Mouse (Mus musculus) myocyte (in vitro differentiated cells): ENCODE measurements around the gene Gpat2. TPM values are rescaled to one million over a fixed set of nuclear protein-coding genes. Genes with fewer than 3 reads are reported as not detected.

Source experiments
- H3K27me3 ChIP-seq: one replicate; pipeline ENCODE4 v1.6.1; 2011; ENCODE audit not compliant: control insufficient read depth, insufficient read depth, insufficient read length
- H3K36me3 ChIP-seq: one replicate; pipeline ENCODE4 v1.6.1; 2011; ENCODE audit not compliant: control insufficient read depth, insufficient read depth
- H3K4me2 ChIP-seq: one replicate; pipeline ENCODE4 v1.6.1; 2011; ENCODE audit warnings: low read depth, control low read depth
- H3K4me3 ChIP-seq: one replicate; pipeline ENCODE4 v1.5.1; 2011; ENCODE audit warnings: mild to moderate bottlenecking, control low read depth, moderate library complexity
- H3K79me2 ChIP-seq: one replicate; pipeline ENCODE4 v1.6.1; 2011; ENCODE audit not compliant: control insufficient read depth, insufficient read depth
- H3ac ChIP-seq: one replicate; pipeline ENCODE4 v1.6.1; 2011; ENCODE audit not compliant: control insufficient read depth, insufficient read length
- CEBPB ChIP-seq: IDR thresholded peaks from 2 replicates; pipeline ENCODE4 v1.6.1; 2011; ENCODE audit warnings: mild to moderate bottlenecking, moderate library complexity; ENCODE audit not compliant: poor library complexity, insufficient read depth, severe bottlenecking
- E2F4 ChIP-seq: IDR thresholded peaks from one replicate; pipeline ENCODE4 v1.6.1; 2011; ENCODE audit warnings: mild to moderate bottlenecking, control low read depth, moderate library complexity; ENCODE audit not compliant: insufficient read depth
- MAX ChIP-seq: IDR thresholded peaks from one replicate; pipeline ENCODE4 v1.6.1; 2011; ENCODE audit warnings: low read depth, mild to moderate bottlenecking, control low read depth
- MYOD1 ChIP-seq, 3 experiments: IDR thresholded peaks; one replicate each; pipeline ENCODE4 v1.6.1; 2011; ENCODE audit warnings: control low read depth in 2 of 3, low read depth in 2 of 3, mild to moderate bottlenecking in 2 of 3, moderate library complexity in 1 of 3; ENCODE audit not compliant: insufficient read length in 2 of 3, control insufficient read depth in 1 of 3
- MYOG ChIP-seq, 3 experiments: IDR thresholded peaks; one replicate each; pipeline ENCODE4 v1.6.1; 2011; ENCODE audit warnings: control low read depth in 2 of 3, low read depth in 2 of 3, mild to moderate bottlenecking in 2 of 3; ENCODE audit not compliant: insufficient read length in 2 of 3, control insufficient read depth in 1 of 3, insufficient read depth in 1 of 3
- POLR2A ChIP-seq: IDR thresholded peaks from one replicate; pipeline ENCODE4 v1.6.1; 2011; ENCODE audit warnings: low read depth, mild to moderate bottlenecking, control low read depth, moderate library complexity; ENCODE audit not compliant: insufficient read length
- POLR2AphosphoS2 ChIP-seq: IDR thresholded peaks from one replicate; pipeline ENCODE4 v1.6.1; 2011; ENCODE audit warnings: low read depth, control low read depth; ENCODE audit not compliant: insufficient read length
- REST ChIP-seq: IDR thresholded peaks from one replicate; pipeline ENCODE4 v1.6.1; 2011; ENCODE audit warnings: mild to moderate bottlenecking, control low read depth, moderate library complexity; ENCODE audit not compliant: insufficient read depth, insufficient read length
- SRF ChIP-seq: IDR thresholded peaks from one replicate; pipeline ENCODE4 v1.6.1; 2011; ENCODE audit warnings: low read depth; ENCODE audit not compliant: control insufficient read depth, insufficient read length
- TCF12 ChIP-seq: IDR thresholded peaks from one replicate; pipeline ENCODE4 v1.6.1; 2011; ENCODE audit warnings: mild to moderate bottlenecking, control low read depth; ENCODE audit not compliant: poor library complexity, insufficient read depth, severe bottlenecking
- TCF3 ChIP-seq: IDR thresholded peaks from one replicate; pipeline ENCODE4 v1.6.1; 2011; ENCODE audit warnings: low read depth, control low read depth; ENCODE audit not compliant: insufficient read length
- USF1 ChIP-seq: IDR thresholded peaks from one replicate; pipeline ENCODE4 v1.6.1; 2011; ENCODE audit warnings: low read depth, mild to moderate bottlenecking, control low read depth, moderate library complexity
- polyA plus RNA-seq: library from polyadenylated mRNA; unstranded; fragments of >200 nt; fragmentation: generic; extraction: Trizol; gene quantifications from one replicate; pipeline ENCODE4 v1.2.1, GENCODE M21; 2012; ENCODE audit warnings: missing spikeins

Gpat2 gene
- polyA plus RNA-seq, 1 experiment = not detected

DNA sequence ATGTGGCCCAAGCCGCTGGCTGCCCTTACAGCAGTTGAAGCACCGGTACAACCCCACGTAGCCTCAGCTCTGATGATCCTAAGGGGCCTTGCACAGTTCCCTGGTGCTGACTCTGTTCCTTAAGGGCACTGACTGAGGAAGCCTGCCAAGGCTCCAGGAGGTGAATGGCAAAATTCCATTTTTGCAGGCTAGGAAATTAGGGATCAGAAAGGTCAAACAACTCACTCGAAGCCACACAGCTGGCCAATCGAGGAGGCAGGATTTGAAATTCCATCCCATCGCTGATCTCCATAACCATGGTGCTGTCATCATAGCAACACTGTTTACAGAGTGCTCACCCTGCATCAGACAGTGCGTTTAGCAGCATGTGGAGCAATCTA, 46.4 kb upstream of the Gpat2 start:
- Histone ChIP-seq H3K36me3 (no peaks in the 10 kb centered on the region), H3K79me2 (no peaks in the 10 kb centered on the region), H3K27me3 (peaks cover 24% of the 10 kb centered on the region), H3K4me2 (no peak overlapping the region), H3ac (no peak overlapping the region), H3K4me3 (no peak overlapping the region)
- TF ChIP-seq SRF (no peak), CEBPB (no peak)

DNA sequence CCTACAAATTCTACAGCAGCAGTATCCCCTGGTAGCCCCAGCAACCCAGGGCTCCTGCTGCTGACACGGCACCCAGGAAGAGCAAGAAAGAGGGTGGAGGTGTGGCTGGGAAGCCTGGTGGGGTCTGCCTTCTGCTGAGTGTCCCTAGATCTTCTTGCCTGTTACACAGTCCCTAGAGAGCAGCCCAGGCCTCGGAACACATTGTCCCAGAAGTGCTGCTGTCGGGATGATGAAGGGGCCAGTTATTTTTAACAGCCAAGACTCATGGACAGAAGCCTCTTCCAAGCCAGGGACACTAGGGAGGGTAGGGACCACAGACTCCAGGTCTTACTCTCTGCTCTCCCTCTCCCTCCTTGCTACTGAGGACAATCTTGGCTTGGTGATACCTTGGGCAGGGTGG, 45.7 kb upstream of the Gpat2 start:
- TF ChIP-seq SRF = no peak
- no peak for TF ChIP-seq E2F4
- no peak for TF ChIP-seq MYOG (IDR thresholded peaks at IDR 0.05; ENCODE audit: control insufficient read depth in 1 of 3, insufficient read depth in 1 of 3, insufficient read length in 2 of 3, low read depth in 2 of 3)
- TF ChIP-seq POLR2A = no peak
- no peak for TF ChIP-seq TCF3
- no peak for TF ChIP-seq TCF12
- no peak for TF ChIP-seq REST
- no peak overlapping the region for H3K4me2 ChIP-seq
- no peaks in the 10 kb centered on the region for H3K36me3 ChIP-seq
- H3K79me2 ChIP-seq = no peaks in the 10 kb centered on the region
- no peak overlapping the region for H3ac ChIP-seq
- no peak overlapping the region for H3K4me3 ChIP-seq
- H3K27me3 ChIP-seq = peaks cover 22% of the 10 kb centered on the region

DNA sequence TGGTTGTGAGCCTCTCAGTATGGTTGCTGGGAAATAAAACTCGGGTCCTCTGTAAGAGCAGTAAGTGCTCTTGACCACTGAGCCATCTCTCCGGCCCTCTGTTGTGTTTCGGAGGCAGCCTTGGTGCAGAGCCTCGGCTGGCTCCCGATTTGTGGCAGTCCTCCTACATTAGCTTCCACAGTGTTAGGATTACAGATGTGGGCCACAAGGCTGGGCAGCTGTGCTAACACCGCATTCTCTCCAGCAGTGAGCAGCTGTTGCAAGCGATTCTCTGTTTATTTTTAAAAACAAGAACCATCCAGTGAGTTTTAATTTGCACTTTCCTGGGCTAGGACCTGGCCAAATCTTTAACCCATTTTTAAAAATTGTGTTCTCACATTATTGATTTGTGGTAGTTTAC, 41.1 kb upstream of the Gpat2 start:
- TF ChIP-seq USF1 = no peak
- TF ChIP-seq REST = no peak
- TF ChIP-seq MYOG (IDR thresholded peaks at IDR 0.05; ENCODE audit: control insufficient read depth in 1 of 3, insufficient read depth in 1 of 3, insufficient read length in 2 of 3, low read depth in 2 of 3) = no peak
- no peak for TF ChIP-seq POLR2AphosphoS2

DNA sequence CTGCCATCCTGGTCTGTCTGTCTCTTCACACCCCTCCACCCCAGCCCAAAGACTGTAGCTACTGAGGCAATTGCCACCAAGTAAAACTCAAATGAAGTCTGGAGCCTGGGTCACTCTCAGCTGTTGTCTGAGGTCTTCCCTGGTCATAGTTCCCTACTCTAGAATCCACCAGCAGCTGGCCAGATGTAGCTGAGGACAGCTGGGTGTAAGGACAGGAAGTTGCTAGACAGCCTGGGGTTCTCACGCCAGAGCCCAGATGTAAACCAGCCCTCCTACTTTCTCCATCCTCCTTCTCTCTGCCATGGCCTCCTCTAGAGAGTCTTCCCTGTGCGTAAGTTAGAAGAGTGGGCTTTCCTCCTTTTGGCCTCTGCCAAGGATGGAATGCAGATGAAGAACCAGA, 37.5 kb upstream of the Gpat2 start:
- Histone ChIP-seq H3ac (no peak overlapping the region), H3K79me2 (no peaks in the 10 kb centered on the region), H3K4me2 (no peak overlapping the region), H3K4me3 (no peak overlapping the region), H3K36me3 (no peaks in the 10 kb centered on the region), H3K27me3 (peaks cover 9% of the 10 kb centered on the region)
- TF ChIP-seq E2F4 (no peak), TCF3 (no peak), MYOD1 (IDR thresholded peaks at IDR 0.05; ENCODE audit: control insufficient read depth in 1 of 3, insufficient read length in 2 of 3, low read depth in 2 of 3) (no peak), REST (no peak), POLR2A (no peak), SRF (no peak), USF1 (no peak), CEBPB (no peak), MAX (no peak), TCF12 (no peak), POLR2AphosphoS2 (no peak), MYOG (IDR thresholded peaks at IDR 0.05; ENCODE audit: control insufficient read depth in 1 of 3, insufficient read depth in 1 of 3, insufficient read length in 2 of 3, low read depth in 2 of 3) (no peak)

More for the DNA sequence above, 41.1 kb upstream of the Gpat2 start:
- Histone ChIP-seq H3ac (no peak overlapping the region), H3K36me3 (no peaks in the 10 kb centered on the region), H3K4me2 (no peak overlapping the region), H3K4me3 (no peak overlapping the region), H3K27me3 (peaks cover 21% of the 10 kb centered on the region), H3K79me2 (no peaks in the 10 kb centered on the region)

DNA sequence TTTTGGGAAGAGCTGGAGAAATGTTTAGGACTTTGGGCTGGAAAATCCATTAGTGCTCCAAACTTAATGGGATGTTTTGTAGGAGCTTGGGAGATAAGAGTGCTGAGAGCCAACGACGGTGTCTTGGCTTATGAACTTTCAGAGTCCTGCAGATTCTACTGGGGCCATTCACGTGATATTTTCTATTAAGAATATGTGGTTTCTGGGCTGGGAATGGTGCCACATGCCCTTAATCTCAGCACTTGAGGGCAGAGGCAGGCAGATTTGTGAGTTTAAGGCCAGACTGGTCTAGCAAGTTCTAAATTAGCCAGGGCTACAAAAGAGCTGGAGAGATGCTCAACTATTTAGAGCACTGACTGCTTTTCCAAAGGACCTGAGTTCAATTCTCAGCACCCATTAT, 34.6 kb upstream of the Gpat2 start:
- Histone ChIP-seq H3K36me3 (no peaks in the 10 kb centered on the region), H3K4me3 (no peak overlapping the region), H3ac (no peak overlapping the region), H3K79me2 (no peaks in the 10 kb centered on the region), H3K27me3 (peaks cover 16% of the 10 kb centered on the region), H3K4me2 (no peak overlapping the region)
- TF ChIP-seq REST (no peak), TCF3 (no peak), CEBPB (no peak), SRF (no peak), MAX (no peak), E2F4 (no peak), USF1 (no peak), POLR2A (no peak)

DNA sequence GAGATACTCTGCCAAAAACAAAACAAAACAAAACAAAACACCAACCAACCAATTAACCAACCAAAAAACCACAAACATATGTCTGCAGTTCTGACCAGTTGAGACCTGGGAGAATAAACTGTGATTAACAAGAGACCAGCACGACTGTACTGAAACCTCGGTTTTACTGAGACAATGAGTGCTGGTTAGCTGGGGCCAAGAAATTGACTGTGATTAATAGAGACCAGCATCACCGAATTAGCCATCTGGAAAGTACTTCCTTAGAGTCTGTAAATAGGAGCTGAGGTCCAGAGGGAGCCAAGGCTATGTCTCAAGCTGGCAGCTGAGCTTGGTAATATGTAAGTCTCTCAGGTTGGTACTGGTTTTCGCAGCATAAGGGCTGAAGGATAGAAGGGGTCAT, 34.2 kb upstream of the Gpat2 start:
- Histone ChIP-seq H3ac (no peak overlapping the region), H3K4me3 (no peak overlapping the region), H3K27me3 (peaks cover 13% of the 10 kb centered on the region), H3K36me3 (no peaks in the 10 kb centered on the region), H3K79me2 (no peaks in the 10 kb centered on the region), H3K4me2 (no peak overlapping the region)
- TF ChIP-seq E2F4 (no peak), MYOG (IDR thresholded peaks at IDR 0.05; ENCODE audit: control insufficient read depth in 1 of 3, insufficient read depth in 1 of 3, insufficient read length in 2 of 3, low read depth in 2 of 3) (no peak), POLR2AphosphoS2 (no peak), SRF (no peak), TCF12 (no peak), MYOD1 (IDR thresholded peaks at IDR 0.05; ENCODE audit: control insufficient read depth in 1 of 3, insufficient read length in 2 of 3, low read depth in 2 of 3) (no peak), REST (no peak), USF1 (no peak), TCF3 (no peak), POLR2A (no peak), CEBPB (no peak), MAX (no peak)
